Mouse (Mus musculus): ENCODE measurements around the gene AI837181.

AI837181 gene

DNA sequence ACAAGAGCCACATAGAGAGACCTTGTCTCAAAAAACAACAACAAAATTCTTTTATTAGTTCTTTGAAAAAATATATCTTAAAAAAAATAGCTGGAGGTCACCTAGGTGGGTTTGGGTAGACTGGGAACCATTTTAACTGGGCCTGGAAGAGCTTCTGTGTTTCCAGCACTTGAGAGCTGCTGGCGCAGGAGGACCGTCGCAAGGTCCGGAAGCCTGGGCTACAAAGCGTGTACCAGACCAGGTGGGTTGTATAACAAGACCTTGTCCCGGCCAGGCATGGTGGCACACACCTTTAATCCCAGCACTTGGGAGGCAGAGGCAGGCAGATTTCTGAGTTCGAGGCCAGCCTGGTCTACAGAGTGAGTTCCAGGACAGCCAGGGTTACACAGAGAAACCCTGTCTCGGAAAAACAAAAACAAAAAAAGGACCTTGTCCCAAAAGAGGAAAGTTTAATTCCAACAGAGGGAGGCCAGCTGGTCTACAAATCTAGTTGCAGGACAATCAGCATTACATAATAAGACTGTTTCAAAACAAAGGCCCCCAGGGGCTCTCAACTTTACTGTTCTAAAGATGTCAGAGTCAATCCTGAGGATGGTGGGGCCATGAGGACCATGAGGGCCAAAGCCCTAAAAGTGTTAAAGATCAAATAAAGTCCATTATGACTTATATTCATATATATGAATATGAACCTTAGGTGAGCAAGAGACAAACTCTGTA, 6.0 kb upstream of the AI837181 start:
- no peak for DNase-seq

- DNase-seq = no peak
These were observed 5.3 kb upstream of the AI837181 start for GRCm38 (mm10) chr19:5419630-5420029.

DNA sequence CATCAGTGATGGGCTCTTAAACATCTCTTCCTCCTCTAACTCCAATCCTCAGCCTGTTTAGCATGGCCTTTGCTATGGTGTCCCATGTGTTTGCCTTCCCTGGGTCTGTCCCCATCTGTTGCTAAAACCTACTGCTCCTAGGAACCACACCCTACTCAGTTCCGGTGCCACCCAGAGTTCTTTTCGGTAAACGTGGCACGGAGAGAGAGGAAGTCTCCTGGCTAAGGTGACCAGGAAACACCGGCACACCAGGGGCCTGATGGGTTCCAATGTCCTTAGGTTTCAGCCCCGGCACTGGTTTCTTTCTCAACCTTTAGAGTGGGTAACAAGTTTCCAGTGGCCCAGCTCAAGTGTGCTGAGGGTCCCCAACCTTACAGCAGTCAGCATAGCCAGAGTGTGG, 4.4 kb upstream of the AI837181 start:
- DNase-seq = no peak

DNA sequence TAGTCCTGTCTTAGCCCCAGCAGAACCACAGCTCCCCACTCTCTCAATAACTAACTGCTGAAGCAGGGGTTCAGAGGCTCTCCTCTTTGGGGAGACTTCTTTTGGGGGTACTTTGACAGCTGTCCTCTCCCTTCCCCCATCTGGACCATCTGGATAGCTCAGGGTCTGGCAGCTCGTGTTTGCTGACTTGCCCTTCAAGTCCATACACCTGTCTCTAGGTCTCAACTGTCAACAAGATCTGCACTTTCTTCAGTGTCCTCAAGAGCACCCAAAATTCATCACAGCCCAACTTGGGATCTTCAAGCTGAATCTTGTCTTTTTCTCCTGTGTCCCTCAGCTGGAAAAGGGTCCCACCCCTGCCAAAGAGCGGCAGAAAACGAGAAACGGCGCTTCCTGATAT, 3.2 kb upstream of the AI837181 start:
- DNase-seq = no peak

DNA sequence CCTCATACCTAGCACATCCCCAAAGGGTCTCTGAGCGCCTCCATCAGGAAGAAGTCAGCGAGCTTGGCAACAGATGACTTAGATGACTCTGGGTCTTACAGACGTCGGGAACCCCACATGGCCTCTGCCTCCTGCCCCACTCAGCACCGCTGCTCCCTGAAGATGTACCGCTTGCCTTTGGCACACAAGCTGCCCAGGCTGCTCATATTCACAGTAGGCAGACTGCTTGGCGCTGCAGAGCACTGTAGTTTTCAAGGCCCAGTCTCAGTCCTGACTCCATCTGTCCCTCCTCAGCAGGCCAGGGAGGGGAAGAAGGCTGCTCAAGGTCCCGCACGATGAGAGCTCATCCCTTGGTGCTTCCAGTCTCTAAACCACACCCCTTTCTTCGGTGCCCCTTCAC, 2.7 kb upstream of the AI837181 start:
- DNase-seq = peak; percentile 57 to 62

GRCm38 (mm10) chr19:5422895-5423443, 2.0 kb upstream of the AI837181 start:
- peak in 1 of 2 experiments; percentile 17 for DNase-seq

DNA sequence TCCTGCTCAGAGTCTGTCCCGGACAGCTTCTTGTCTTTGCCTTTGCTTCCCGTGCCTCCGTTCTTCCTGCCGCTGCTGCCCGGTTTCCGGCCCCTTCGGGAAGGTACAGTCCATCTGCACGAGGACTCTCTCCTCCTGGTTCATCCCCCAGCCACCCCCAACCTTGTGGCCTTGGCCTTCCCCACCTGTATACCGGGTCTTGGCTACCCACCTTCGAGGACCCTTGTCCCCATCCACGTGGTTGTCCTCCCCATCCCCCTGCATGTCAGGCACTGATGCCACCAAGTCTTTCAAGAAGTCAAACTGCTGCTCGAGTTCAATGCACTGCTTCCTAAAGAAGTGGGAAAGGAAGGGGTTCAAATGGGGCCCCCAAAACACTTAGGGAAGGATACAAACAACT, 1.4 kb upstream of the AI837181 start:
- peak; percentile 27 to 36 for DNase-seq

- DNase-seq = peak in 1 of 2 experiments; percentile 87
These were observed 707 bp upstream of the AI837181 start for GRCm38 (mm10) chr19:5424092-5424781.

DNA sequence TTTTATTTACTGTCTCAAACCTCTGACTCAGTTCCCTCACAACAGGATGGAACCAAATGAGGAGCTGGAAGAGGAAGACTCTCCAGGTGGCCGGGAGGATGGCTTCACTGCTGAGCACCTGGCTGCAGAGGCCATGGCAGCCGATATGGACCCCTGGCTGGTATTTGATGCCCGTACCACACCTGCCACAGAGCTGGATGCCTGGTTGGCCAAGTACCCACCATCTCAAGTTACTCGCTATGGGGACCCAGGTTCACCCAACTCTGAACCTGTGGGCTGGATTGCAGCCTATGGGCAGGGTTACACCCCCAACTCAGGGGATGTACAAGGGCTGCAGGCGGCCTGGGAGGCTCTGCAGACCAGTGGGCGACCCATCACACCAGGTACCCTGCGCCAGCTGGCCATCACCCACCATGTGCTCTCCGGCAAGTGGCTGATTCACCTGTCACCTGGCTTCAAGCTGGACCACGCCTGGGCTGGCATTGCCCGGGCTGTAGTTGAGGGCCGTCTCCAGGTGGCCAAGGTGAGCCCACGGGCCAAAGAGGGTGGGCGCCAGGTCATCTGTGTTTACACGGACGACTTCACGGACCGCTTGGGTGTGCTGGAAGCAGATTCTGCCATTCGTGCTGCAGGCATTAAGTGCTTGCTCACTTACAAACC, 1.1 kb downstream of the AI837181 start:
- peak; percentile 33 to 47 for DNase-seq

DNA sequence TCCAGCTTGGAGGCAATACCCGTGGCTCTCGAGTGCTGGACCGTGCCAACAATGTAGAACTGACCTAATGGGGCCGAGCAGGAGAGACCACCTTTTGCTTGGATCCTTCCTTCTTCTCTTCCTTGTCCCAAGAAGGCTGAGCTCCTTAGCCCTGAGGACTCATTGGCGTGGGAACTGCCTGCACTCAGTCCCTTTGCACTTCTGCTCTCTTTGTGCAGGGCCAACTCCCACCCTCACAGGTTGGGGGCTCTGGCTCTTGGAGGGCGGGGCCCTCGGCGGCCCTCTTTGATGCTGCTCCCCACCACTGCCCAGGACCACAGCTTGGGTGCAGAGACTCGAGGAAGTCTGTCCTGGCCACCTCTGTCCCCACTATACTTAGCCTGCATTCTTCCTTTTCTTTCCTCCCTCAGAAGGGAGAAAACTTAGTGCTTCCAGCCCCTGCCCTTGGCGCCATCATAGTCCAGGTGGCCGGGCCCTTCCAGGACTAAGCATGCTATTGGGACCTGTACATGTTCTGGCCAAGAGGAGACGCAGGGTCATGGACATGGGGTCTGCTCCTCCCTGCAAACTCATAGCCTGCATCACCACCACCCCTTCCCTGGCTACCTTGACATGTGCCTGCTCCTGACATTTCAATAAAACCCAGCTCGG, 1.8 kb downstream of the AI837181 start:
- peak in 1 of 2 experiments; percentile 10 for DNase-seq

DNA sequence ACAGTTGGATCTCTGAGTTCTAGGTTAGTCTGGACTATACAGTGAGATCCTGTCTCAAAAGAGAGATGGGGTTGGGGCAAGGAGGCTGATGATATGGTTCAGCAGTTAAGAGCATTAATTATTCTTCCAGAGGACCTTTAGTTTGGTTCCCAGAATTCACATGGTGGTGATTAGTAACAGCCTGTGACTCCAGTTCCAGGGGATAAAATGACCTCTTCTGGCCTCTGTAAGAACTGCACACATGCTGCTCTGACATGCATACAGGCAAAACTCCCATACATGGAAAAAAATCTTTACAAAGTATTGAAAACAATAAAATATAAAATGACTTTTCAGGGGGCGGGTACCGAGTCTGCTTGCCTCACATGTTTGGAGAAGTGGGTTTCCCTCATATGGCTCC, 3.1 kb downstream of the AI837181 start:
- peak; percentile 24 to 48 for DNase-seq

DNA sequence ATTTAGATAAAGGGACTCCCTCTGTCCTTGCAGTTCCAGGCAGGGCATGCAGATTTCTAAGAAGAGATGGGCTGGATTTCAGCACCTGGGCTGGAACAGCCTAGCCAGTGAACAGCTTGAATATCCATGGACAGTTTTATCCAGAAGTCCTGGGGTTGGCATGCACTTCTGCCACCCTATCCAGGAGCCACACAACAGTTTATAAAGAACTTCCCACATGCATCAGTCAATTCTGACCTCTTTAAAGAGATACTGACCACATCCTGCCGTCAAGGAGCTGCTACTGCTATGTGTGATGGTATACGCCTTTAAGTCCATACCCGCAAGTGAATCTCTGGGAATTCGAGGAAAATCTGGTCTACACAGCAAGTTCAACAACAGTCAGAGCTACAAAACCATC, 4.3 kb downstream of the AI837181 start:
- peak in 1 of 2 experiments; percentile 9 for DNase-seq

DNA sequence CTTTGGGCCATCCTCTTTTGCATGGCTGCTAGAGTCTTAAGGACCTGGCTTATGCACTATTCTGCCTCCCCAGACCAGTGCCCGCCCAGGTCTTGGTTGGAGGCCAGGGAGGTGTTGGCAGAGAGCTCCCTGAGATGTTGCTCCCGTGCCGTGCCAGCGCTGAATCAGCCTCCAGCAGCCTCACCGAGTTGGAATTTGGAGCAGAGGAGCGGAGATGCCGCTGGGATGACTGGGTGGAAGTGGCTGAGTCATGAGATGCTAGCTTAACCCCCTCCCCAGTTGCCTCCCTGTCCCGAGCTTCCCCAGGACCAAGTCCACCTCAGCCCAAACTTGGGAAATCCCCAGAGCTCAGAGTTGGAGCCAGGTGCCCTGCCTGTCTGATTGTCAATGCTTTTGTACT, 4.9 kb downstream of the AI837181 start:
- DNase-seq = peak; percentile 79 to 85

DNA sequence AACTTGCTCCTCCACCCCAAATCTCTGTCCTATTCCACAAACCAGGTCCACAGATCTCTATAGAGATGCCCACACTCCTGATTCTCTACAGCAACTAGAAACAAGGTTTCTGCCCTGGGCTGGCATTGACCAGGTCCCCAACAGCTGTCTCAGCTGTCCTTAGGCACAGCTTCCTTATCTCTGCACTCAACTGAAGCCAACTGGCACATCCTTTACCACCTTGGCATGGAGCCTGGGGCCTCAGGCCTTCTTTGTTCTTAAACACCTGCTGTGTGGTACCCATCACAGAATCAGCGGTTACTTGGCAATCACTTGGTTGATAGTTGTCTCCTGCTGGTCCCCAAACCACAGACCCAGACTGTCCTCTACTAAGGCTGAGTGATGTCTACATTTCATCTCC, 5.5 kb downstream of the AI837181 start:
- peak in 1 of 2 experiments; percentile 16 for DNase-seq

DNA sequence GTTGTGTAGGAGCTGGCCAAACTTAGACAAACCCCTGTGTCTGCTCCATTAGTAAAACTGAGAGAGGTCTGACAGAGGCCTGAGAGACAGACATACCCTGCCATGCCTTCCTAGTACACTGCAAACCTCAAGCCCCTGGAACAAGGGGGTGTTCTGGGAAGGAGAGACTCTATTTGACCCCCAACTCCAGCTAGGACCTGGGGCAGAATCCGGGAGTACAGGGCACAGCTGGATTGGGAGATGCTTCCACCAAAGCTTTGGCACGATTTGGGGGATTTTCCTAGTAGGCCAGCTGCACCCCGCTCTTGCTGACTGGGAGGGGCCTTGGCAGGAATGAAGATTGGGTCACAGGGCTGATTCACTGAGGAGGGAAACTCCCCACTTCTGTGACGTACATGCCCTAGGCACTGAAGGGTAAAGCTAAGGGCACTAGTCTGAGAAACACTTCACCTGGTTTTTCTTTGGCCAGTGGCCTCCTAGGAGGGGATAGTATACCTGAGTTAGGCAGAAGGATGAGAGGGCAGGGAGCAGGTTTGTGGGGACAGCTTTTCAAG, 7.0 kb downstream of the AI837181 start:
- peak in 1 of 2 experiments; percentile 6 for DNase-seq

DNA sequence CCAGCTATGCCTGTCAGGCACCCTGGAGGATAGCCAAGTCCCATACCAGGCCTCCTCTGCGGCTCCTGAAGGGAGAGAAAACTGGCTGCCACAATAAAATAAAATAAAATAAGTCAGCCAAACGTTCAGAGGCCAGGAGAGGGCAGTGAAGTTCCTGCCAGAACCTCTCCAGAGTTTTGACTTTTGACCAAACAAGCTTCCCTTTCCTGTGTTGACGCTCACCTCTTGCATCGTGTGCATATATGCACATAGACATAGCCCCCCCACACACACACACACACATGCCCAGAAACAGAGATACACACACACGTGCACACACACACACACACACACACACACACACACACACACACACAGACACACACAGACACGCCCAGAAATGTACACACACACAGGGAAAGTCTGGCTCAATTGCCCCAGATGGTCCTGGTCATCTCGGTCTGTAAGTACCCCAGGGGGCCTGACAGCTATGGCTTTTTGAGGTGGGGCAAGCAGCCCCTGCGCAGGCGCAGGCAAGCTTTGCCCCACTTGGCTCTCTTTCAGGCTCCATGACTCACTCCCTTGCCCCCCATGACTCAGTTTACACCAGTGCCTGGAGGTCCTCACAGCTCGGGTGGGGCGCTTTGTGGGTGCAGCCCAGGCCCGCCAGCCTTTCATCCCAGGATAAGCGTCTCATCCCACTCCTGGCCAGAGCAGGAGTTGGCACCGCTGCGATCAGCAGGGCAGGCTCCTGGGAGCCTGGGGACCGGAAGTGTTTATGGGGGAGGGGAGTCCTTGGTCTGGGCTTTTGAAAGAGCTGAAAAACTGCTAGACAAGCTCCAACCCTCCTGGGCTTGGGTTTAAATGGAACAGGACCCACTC, 8.3 kb downstream of the AI837181 start:
- peak; percentile 40 to 60 for DNase-seq

- no peak for DNase-seq
These were observed 9.0 kb downstream of the AI837181 start for GRCm38 (mm10) chr19:5433951-5434350.

DNA sequence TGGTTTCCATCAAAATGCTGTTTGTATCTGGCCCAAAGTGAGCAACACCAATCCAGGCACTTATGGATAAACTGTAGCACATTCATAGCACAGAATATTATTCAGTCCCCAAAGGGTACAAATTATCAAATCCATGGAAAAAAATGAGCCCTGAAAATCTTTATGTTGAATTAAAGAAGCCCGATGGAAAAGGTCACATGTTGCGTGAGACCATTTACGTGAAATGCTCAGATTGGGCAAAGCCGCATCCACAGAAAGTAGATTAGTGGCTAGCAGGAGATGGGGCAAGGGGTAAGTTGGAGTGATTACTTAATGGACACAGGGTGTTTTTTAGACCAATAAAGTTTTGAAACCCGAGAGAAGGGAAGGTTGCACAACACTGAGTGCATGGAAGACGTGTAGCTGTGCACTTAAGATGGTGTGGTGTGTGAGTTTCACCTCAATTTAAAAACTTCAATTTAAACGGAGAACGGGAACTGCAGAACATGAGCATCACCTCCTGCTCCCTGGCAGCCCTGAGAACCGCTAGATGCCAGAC, 19.5 kb downstream of the AI837181 start:
- DNase-seq = no peak

GRCm38 (mm10) chr19:5444954-5445353, 20.0 kb downstream of the AI837181 start:
- DNase-seq = no peak

- no peak for DNase-seq
These were observed 20.8 kb downstream of the AI837181 start for GRCm38 (mm10) chr19:5445747-5446146.

Measured in cerebellum, postnatal 25 days (tissue).